Mouse (Mus musculus) testis, adult 2 months (tissue): ENCODE measurements around the gene Hsp90ab1. TPM values are rescaled to one million over a fixed set of nuclear protein-coding genes. Genes with fewer than 3 reads are reported as not detected.

Experiments used
- H3K27ac ChIP-seq: fragments of 200-500 bp; 2 replicates; pipeline ENCODE4 v1.5.1; 2012; ENCODE audit warnings: low read depth, low read length; ENCODE audit not compliant: control insufficient read depth, insufficient read depth
- H3K27me3 ChIP-seq: fragments of 200-500 bp; 2 replicates; pipeline ENCODE4 v1.6.1; 2012; ENCODE audit warnings: mild to moderate bottlenecking, low read length, moderate library complexity; ENCODE audit not compliant: control insufficient read depth, insufficient read depth
- H3K36me3 ChIP-seq: fragments of 200-500 bp; 2 replicates; pipeline ENCODE4 v1.6.1; 2012; ENCODE audit warnings: mild to moderate bottlenecking, low read length; ENCODE audit not compliant: control insufficient read depth, insufficient read depth
- H3K4me1 ChIP-seq: fragments of 200-500 bp; 2 replicates; pipeline ENCODE4 v1.6.1; 2012; ENCODE audit warnings: low read length; ENCODE audit not compliant: control insufficient read depth, insufficient read depth
- H3K4me3 ChIP-seq: fragments of 200-500 bp; 2 replicates; pipeline ENCODE4 v1.5.1; 2012; ENCODE audit warnings: low read depth, mild to moderate bottlenecking, low read length, moderate library complexity, mixed read lengths; ENCODE audit not compliant: control insufficient read depth
- CTCF ChIP-seq: fragments of 200-500 bp; IDR thresholded peaks from 2 replicates; pipeline ENCODE4 v1.5.1; 2012; ENCODE audit warnings: low read depth, mild to moderate bottlenecking, inconsistent platforms, low read length, moderate library complexity; ENCODE audit not compliant: control insufficient read depth, insufficient read depth, insufficient replicate concordance
- POLR2A ChIP-seq: fragments of 200-500 bp; IDR thresholded peaks from 2 replicates; pipeline ENCODE4 v1.6.1; 2012; ENCODE audit warnings: low read depth, mild to moderate bottlenecking, inconsistent platforms, low read length, moderate library complexity; ENCODE audit not compliant: control insufficient read depth
- polyA plus RNA-seq: library from polyadenylated mRNA; depleted of rRNA; stranded (reverse); fragments of >200 nt; gene quantifications from 2 replicates; pipeline ENCODE4 v1.2.3, GENCODE M21; 2012

Gene Hsp90ab1
- polyA plus RNA-seq, 1 experiment: 109 TPM

GRCm38 (mm10) chr17:45600267-45600666 lies 27.2 kb upstream of the Hsp90ab1 start:
- Histone ChIP-seq H3K4me1 (peaks cover 24% of the 10 kb centered on the region), H3K27me3 (no peaks in the 10 kb centered on the region), H3K27ac (no peak overlapping the region), H3K4me3 (no peak overlapping the region), H3K36me3 (no peaks in the 10 kb centered on the region)
- TF ChIP-seq CTCF (no peak), POLR2A (no peak)

- Histone ChIP-seq H3K36me3 (no peaks in the 10 kb centered on the region), H3K27me3 (no peaks in the 10 kb centered on the region), H3K4me3 (peak within 1 kb of the TSS; percentile 67), H3K4me1 (peaks cover 24% of the 10 kb centered on the region), H3K27ac (peak within 1 kb of the TSS; percentile 71)
- TF ChIP-seq POLR2A (peak; percentile 57), CTCF (no peak)
Observed at GRCm38 (mm10) chr17:45599446-45600242, 26.6 kb upstream of the Hsp90ab1 start, which contains the start of gene Slc29a1. Gene Slc29a1 (minus strand): TSS chr17:45599606.

GRCm38 (mm10) chr17:45598891-45599290 lies 25.8 kb upstream of the Hsp90ab1 start:
- Histone ChIP-seq H3K36me3 (no peaks in the 10 kb centered on the region), H3K27me3 (no peaks in the 10 kb centered on the region), H3K4me3 (no peak overlapping the region), H3K4me1 (peaks cover 24% of the 10 kb centered on the region), H3K27ac (peak overlapping the region; percentile 71)
- TF ChIP-seq CTCF: no peak

- TF ChIP-seq POLR2A (no peak), CTCF (no peak)
- Histone ChIP-seq H3K4me3 (peak overlapping the region; percentile 19; the same call in 1 of the 2 replicates), H3K4me1 (peaks cover 24% of the 10 kb centered on the region), H3K27me3 (no peaks in the 10 kb centered on the region), H3K36me3 (no peaks in the 10 kb centered on the region), H3K27ac (peak overlapping the region; percentile 71)
Observed at GRCm38 (mm10) chr17:45598376-45598775, 25.3 kb upstream of the Hsp90ab1 start.

GRCm38 (mm10) chr17:45597787-45598186 lies 24.7 kb upstream of the Hsp90ab1 start:
- peaks cover 30% of the 10 kb centered on the region for H3K4me1 ChIP-seq
- no peaks in the 10 kb centered on the region for H3K36me3 ChIP-seq
- peak overlapping the region; percentile 55; the same call in 1 of the 2 replicates for H3K27ac ChIP-seq
- H3K4me3 ChIP-seq: 0 out of 2 replicates have a peak overlapping the region, but pooled peaks have one; percentile 16
- no peak for TF ChIP-seq CTCF
- no peak for TF ChIP-seq POLR2A
- no peaks in the 10 kb centered on the region for H3K27me3 ChIP-seq

- H3K36me3 ChIP-seq: no peaks in the 10 kb centered on the region
- peak overlapping the region; percentile 89 for H3K27ac ChIP-seq
- TF ChIP-seq CTCF (peak; percentile 45; the same call in 1 of the 2 replicates), POLR2A (no peak)
- H3K4me1 ChIP-seq: peaks cover 29% of the 10 kb centered on the region
- no peaks in the 10 kb centered on the region for H3K27me3 ChIP-seq
- H3K4me3 ChIP-seq: peak overlapping the region; percentile 95
Observed at GRCm38 (mm10) chr17:45596631-45597396, 23.7 kb upstream of the Hsp90ab1 start.
